Mouse (Mus musculus): ENCODE results near the gene Adgrg1. TPM values are rescaled to one million over a fixed set of nuclear protein-coding genes. Genes with fewer than 3 reads are reported as not detected.
A peak's percentile ranks its signal among the peaks of the same experiment; 100 is the strongest.

Gene Adgrg1
- 63.4 and 63.8 TPM in 2 replicates for polyA plus RNA-seq (2012; rRNA removed)

DNA sequence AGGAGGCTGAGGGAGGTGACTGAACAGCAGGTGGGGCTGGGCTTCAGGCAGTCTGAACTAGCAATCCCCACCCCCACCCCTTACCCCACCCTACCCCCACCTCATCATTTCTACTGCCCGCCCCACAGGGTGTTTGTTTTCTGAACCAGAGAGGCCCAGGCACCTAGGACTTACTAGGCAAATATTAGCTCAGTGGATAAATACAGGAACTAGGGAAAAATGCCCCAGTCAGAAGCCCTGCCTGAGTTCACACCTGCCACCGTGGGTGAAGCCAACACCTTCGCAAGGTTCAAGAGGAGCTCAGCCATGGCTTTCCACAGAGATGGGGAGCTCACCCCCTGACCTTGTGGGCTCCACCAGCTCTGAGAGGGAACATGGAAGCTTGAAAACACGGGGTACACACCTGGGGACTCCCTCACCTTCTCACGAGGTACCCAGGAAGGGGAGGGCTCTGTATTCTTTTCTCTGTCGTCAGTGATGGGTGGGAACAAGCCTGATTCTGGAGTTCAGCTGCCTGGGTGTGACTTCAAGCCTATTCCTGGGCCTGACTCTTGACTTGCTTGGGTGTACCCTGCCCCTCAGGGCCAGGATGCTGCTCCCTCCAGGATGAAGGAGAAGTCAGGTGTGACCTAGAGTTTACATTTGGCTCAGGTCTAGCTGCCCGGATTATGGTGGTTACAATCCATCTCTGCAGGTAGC, at the start of gene Adgrg1:
TSS of gene Adgrg1 (plus strand) at position 285 of the 699 bp plus-strand sequence.
- no peak within 1 kb of the TSS for H3K4me3 ChIP-seq (ENCODE audit: insufficient read depth, low read length)
- H3K4me1 ChIP-seq (ENCODE audit: control insufficient read depth, insufficient read depth, low read length) = no peaks in the 10 kb centered on the region
- no peak within 1 kb of the TSS for H3K27ac ChIP-seq (ENCODE audit: insufficient read depth, low read length)
- TF ChIP-seq POLR2A (IDR thresholded peaks at IDR 0.05; ENCODE audit: extremely low read depth, insufficient read depth, low read length) (no peak), CTCF (IDR thresholded peaks at IDR 0.05; ENCODE audit: extremely low read depth, insufficient read depth, low read length) (no peak)

DNA sequence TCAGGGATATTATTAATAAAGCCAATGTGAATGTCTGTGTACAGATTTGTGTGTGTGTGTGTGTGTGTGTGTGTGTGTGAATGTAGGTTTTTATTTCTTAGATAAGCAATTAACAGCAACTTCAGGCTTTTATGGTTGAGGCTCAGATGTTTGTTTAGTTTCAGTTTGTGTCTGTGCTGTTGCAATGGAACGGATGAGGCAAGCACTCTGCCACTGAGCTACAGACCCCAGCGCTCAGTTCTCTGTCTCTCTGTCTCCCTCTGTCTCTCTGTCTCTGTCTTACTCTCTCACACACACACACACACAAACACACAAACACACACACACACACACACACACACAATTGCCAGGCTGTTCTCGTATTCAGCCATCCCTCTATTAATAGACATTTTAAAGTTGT, 46.3 kb upstream of the Adgrg1 start:
- no peak overlapping the region for H3K27ac ChIP-seq (ENCODE audit: insufficient read depth, low read length)
- TF ChIP-seq POLR2A (IDR thresholded peaks at IDR 0.05; ENCODE audit: extremely low read depth, insufficient read depth, low read length) = no peak
- TF ChIP-seq CTCF (IDR thresholded peaks at IDR 0.05; ENCODE audit: extremely low read depth, insufficient read depth, low read length) = no peak
- no peak overlapping the region for H3K4me3 ChIP-seq (ENCODE audit: insufficient read depth, low read length)
- no peaks in the 10 kb centered on the region for H3K4me1 ChIP-seq (ENCODE audit: control insufficient read depth, insufficient read depth, low read length)

DNA sequence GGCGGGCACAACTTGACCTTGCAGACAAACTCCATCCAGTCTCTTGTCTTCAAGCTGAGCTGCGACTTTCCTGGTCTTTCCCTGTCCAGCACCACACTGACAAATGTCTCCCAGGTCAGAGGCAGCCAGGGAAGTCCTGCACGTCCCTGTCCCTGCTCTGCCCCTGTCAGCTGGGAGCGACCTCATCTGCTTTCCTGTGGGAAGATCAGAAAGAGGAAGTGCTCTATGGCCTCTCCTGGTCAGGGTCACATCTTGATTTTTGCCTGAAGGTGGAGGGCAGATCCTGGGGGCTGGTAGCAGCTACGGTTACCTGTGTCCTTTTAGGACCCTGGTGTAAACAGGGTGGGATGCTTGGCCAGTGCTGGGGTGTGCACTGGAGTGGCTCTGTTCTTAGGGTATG, 40.6 kb upstream of the Adgrg1 start:
- H3K27ac ChIP-seq (ENCODE audit: insufficient read depth, low read length) = no peak overlapping the region
- no peak for TF ChIP-seq CTCF (IDR thresholded peaks at IDR 0.05; ENCODE audit: extremely low read depth, insufficient read depth, low read length)
- no peak for TF ChIP-seq POLR2A (IDR thresholded peaks at IDR 0.05; ENCODE audit: extremely low read depth, insufficient read depth, low read length)
- H3K4me1 ChIP-seq (ENCODE audit: control insufficient read depth, insufficient read depth, low read length) = no peaks in the 10 kb centered on the region
- H3K4me3 ChIP-seq (ENCODE audit: insufficient read depth, low read length) = no peak overlapping the region

DNA sequence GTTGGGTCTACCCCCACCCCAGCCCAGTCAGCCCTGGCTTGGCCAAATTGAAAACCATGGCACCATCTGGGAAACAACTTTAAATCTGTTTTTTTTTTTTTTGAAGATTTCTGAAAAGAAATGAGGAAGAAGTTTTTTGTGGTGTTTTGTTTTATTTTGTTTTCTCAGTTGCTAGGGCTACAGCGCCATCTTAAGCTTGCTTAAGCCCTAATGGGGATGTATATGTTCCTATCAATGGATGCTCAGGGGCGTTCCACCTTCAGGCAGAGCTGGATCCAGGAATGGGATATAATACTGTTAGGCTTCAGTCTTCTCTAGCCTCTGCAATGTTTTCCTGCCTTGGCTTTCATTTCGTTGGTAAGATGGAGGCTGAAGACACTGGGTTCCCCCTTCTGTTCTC, 39.4 kb upstream of the Adgrg1 start:
- TF ChIP-seq CTCF (IDR thresholded peaks at IDR 0.05; ENCODE audit: extremely low read depth, insufficient read depth, low read length) = no peak
- TF ChIP-seq POLR2A (IDR thresholded peaks at IDR 0.05; ENCODE audit: extremely low read depth, insufficient read depth, low read length) = no peak
- H3K27ac ChIP-seq (ENCODE audit: insufficient read depth, low read length) = no peak overlapping the region
- no peaks in the 10 kb centered on the region for H3K4me1 ChIP-seq (ENCODE audit: control insufficient read depth, insufficient read depth, low read length)
- no peak overlapping the region for H3K4me3 ChIP-seq (ENCODE audit: insufficient read depth, low read length)

DNA sequence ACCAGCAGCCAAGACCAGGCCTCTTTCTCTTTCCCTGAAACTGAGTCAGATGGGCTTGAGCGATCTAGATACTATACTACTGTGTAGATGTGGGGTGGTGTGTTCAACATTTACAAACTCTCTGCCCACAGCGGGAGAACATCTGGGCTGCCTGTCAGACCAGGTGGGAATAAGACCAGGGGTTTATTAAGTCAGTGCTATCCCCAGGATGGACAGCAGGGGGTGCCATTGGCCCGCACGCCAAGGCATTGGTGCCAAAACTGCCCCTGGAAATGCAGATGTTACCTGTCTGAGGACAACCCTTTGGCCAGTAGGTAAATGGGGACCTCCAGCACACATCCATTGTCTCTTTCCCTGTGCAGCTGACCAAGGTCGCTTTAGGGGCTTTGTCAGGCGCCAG, 32.0 kb upstream of the Adgrg1 start:
- TF ChIP-seq POLR2A (IDR thresholded peaks at IDR 0.05; ENCODE audit: extremely low read depth, insufficient read depth, low read length) (no peak), CTCF (IDR thresholded peaks at IDR 0.05; ENCODE audit: extremely low read depth, insufficient read depth, low read length) (peak; percentile 87)
- Histone ChIP-seq H3K27ac (ENCODE audit: insufficient read depth, low read length) (no peak overlapping the region), H3K4me1 (ENCODE audit: control insufficient read depth, insufficient read depth, low read length) (peaks cover 6% of the 10 kb centered on the region), H3K4me3 (ENCODE audit: insufficient read depth, low read length) (no peak overlapping the region)

DNA sequence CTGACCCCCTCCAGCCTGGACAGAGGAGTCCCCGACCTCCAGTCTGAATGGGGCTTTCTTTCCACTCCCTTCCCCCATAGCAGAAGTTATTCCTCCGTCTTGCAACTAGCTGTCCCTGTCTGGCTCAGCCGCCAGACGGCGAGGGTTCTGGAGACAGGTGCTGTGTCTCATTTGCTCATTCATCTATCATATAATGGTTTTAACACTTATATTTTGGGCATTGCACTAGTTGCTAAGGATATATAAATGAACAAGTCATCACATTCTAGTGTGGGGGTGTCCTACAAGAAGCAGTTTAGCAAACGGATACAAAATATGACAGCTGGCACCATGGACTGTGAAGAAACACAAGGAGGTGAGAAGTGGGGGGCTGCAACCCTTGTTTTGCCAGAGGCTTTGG, 29.4 kb upstream of the Adgrg1 start:
- Histone ChIP-seq H3K4me1 (ENCODE audit: control insufficient read depth, insufficient read depth, low read length) (peaks cover 6% of the 10 kb centered on the region), H3K27ac (ENCODE audit: insufficient read depth, low read length) (no peak overlapping the region), H3K4me3 (ENCODE audit: insufficient read depth, low read length) (no peak overlapping the region)
- TF ChIP-seq POLR2A (IDR thresholded peaks at IDR 0.05; ENCODE audit: extremely low read depth, insufficient read depth, low read length) = no peak
- TF ChIP-seq CTCF (IDR thresholded peaks at IDR 0.05; ENCODE audit: extremely low read depth, insufficient read depth, low read length) = no peak

DNA sequence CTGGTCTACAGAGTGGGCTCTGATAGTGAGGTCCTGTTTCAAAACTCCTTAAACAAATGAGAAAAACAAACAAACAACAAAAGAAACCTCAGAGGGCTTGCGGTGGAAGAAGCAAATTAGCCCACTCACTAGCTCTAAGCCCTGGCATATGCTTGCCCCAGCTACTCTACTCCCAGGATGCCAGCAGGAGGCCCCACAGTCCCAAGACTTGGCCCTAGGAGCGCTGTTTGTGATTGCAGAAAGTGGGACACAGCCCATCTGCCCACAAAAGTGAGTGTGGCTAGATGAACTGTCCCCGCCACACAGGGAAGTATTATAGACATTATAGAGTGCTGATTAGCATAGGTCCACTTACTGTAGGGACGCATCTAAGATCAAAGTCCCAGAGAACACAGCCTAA, 26.1 kb upstream of the Adgrg1 start:
- TF ChIP-seq CTCF (IDR thresholded peaks at IDR 0.05; ENCODE audit: extremely low read depth, insufficient read depth, low read length) (no peak), POLR2A (IDR thresholded peaks at IDR 0.05; ENCODE audit: extremely low read depth, insufficient read depth, low read length) (no peak)

DNA sequence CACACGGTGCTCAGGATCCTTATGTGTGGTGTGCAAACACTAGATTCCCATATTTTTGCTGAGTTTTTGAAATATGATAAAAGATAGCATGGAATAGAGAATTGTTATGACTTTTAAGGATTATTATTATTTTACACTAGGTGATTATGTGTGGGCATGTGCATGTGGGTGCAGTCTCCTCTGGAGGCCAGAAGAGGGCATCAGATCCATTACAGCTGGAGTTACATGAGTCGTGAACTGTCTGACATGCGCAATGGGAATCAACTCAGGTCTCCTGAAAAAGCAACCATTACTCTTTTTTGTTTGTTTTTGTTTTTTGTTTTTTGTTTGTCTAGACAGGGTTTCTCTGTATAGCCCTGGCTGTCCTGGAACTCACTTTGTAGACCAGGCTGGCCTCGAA, 25.5 kb upstream of the Adgrg1 start:
- TF ChIP-seq CTCF (IDR thresholded peaks at IDR 0.05; ENCODE audit: extremely low read depth, insufficient read depth, low read length) = no peak
- TF ChIP-seq POLR2A (IDR thresholded peaks at IDR 0.05; ENCODE audit: extremely low read depth, insufficient read depth, low read length) = no peak
- no peak overlapping the region for H3K27ac ChIP-seq (ENCODE audit: insufficient read depth, low read length)
- no peak overlapping the region for H3K4me3 ChIP-seq (ENCODE audit: insufficient read depth, low read length)
- H3K4me1 ChIP-seq (ENCODE audit: control insufficient read depth, insufficient read depth, low read length) = peaks cover 6% of the 10 kb centered on the region

More for the DNA sequence above, 26.1 kb upstream of the Adgrg1 start:
- Histone ChIP-seq H3K27ac (ENCODE audit: insufficient read depth, low read length) (no peak overlapping the region), H3K4me1 (ENCODE audit: control insufficient read depth, insufficient read depth, low read length) (peaks cover 6% of the 10 kb centered on the region), H3K4me3 (ENCODE audit: insufficient read depth, low read length) (no peak overlapping the region)

DNA sequence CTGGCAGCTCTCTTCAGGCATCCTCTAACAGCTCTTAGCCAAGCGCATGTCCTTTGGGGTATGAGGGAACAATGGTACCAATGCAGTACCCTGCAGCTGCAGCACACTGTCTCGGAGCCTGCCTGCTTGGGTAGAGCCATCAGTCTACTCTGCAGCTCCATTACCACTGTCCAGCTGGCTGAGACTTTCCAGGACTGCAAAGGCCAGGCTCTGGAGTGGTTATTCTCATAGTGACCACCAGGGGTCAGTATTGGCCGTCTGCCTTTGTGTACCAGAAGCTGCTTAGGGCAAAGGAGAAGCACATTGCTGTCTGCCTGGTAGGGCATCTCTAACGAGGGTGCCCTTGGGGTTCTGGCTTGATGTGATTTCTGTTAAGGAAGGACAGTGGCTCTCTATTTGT, 24.5 kb upstream of the Adgrg1 start:
- Histone ChIP-seq H3K4me3 (ENCODE audit: insufficient read depth, low read length) (no peak overlapping the region), H3K27ac (ENCODE audit: insufficient read depth, low read length) (no peak overlapping the region), H3K4me1 (ENCODE audit: control insufficient read depth, insufficient read depth, low read length) (peaks cover 4% of the 10 kb centered on the region; the same call in 1 of the 2 replicates)
- no peak for TF ChIP-seq POLR2A (IDR thresholded peaks at IDR 0.05; ENCODE audit: extremely low read depth, insufficient read depth, low read length)
- peak; percentile 95 for TF ChIP-seq CTCF (IDR thresholded peaks at IDR 0.05; ENCODE audit: extremely low read depth, insufficient read depth, low read length)

DNA sequence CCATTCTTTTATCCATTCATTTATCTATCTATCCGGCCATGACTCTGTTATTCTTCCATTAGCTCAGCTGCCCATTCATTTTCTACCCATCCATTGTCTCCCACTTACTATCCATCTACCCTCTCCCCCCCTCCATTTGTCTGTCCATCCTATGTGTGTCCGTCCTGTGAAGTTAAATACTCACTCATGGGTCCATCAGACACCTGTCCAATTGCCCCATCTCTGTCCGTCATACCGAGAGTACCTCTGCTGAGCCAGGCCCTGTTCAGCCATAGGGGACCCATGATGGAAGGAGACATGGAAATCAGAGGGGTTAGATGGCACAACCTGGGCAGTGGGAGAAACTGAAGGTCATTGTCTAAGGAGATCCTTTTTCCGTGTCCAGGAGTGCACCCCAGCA, 24.1 kb upstream of the Adgrg1 start:
- Histone ChIP-seq H3K4me3 (ENCODE audit: insufficient read depth, low read length) (no peak overlapping the region), H3K4me1 (ENCODE audit: control insufficient read depth, insufficient read depth, low read length) (peaks cover 2% of the 10 kb centered on the region; the same call in 1 of the 2 replicates), H3K27ac (ENCODE audit: insufficient read depth, low read length) (no peak overlapping the region)
- TF ChIP-seq CTCF (IDR thresholded peaks at IDR 0.05; ENCODE audit: extremely low read depth, insufficient read depth, low read length) = no peak
- TF ChIP-seq POLR2A (IDR thresholded peaks at IDR 0.05; ENCODE audit: extremely low read depth, insufficient read depth, low read length) = no peak
